Mouse (Mus musculus): ENCODE measurements around the gene Glra4.

GRCm38 (mm10) chrX:136741651-136742201 is 38.2 kb downstream of the Glra4 start:
- TF ChIP-seq CTCF (IDR thresholded peaks at IDR 0.05; ENCODE audit: low read depth) (no peak), EP300 (IDR thresholded peaks at IDR 0.05; ENCODE audit: low read depth) (no peak)

Data from liver, embryonic 14.5 days (tissue).